Mouse (Mus musculus): ENCODE data around the gene Cry2. TPM values are rescaled to one million over a fixed set of nuclear protein-coding genes. Genes with fewer than 3 reads are reported as not detected.

The Cry2 gene
- polyA plus RNA-seq, 1 experiment from 2014 or later: 14.5 TPM

GRCm38 (mm10) chr2:92370821-92371805 lies 62.7 kb downstream of the Cry2 start:
- H3K4me3 ChIP-seq (replicated peaks): peak overlapping the region; percentile 52
- H3K9me3 ChIP-seq: no peaks in the 10 kb centered on the region
- peaks cover 10% of the 10 kb centered on the region; the same call in 1 of the 2 replicates for H3K27me3 ChIP-seq (replicated peaks)
- H3K9ac ChIP-seq: peak overlapping the region; percentile 65
- H3K36me3 ChIP-seq: no peaks in the 10 kb centered on the region
- peak; percentile 65 for ATAC-seq
- peak overlapping the region; percentile 56; the same call in 1 of the 2 replicates for H3K27ac ChIP-seq
- H3K4me1 ChIP-seq (replicated peaks): peaks cover 41% of the 10 kb centered on the region
- peak overlapping the region; percentile 87 for H3K4me2 ChIP-seq (replicated peaks)
- 3% methylated on average over 45 of the region's 45 CpGs for WGBS

- H3K27ac ChIP-seq: 0 out of 2 replicates have a peak overlapping the region, but pooled peaks have one; percentile 56
- peak overlapping the region; percentile 87 for H3K4me2 ChIP-seq (replicated peaks)
- no peak for ATAC-seq
- peak overlapping the region; percentile 52 for H3K4me3 ChIP-seq (replicated peaks)
- H3K36me3 ChIP-seq: no peaks in the 10 kb centered on the region; the same call in 1 of the 2 replicates
- H3K9me3 ChIP-seq: no peaks in the 10 kb centered on the region
- peak overlapping the region; percentile 65 for H3K9ac ChIP-seq
- 11% methylated on average over 19 of the region's 19 CpGs for WGBS
- H3K27me3 ChIP-seq (replicated peaks): peaks cover 10% of the 10 kb centered on the region; the same call in 1 of the 2 replicates
- H3K4me1 ChIP-seq (replicated peaks): peaks cover 36% of the 10 kb centered on the region
Measured at GRCm38 (mm10) chr2:92370375-92370774, 63.5 kb downstream of the Cry2 start.

- WGBS: 32% methylated on average over 20 of the region's 20 CpGs
- no peak overlapping the region for H3K4me2 ChIP-seq (replicated peaks)
- peaks cover 2% of the 10 kb centered on the region for H3K36me3 ChIP-seq
- H3K4me3 ChIP-seq (replicated peaks): no peak overlapping the region
- no peaks in the 10 kb centered on the region for H3K9me3 ChIP-seq
- peaks cover 27% of the 10 kb centered on the region for H3K4me1 ChIP-seq (replicated peaks)
- no peak for ATAC-seq
- peaks cover 10% of the 10 kb centered on the region; the same call in 1 of the 2 replicates for H3K27me3 ChIP-seq (replicated peaks)
- H3K9ac ChIP-seq: no peak overlapping the region
- H3K27ac ChIP-seq: no peak overlapping the region
Measured at GRCm38 (mm10) chr2:92367383-92368029, 66.3 kb downstream of the Cry2 start.

GRCm38 (mm10) chr2:92365568-92365967 lies 68.3 kb downstream of the Cry2 start:
- H3K9me3 ChIP-seq: no peaks in the 10 kb centered on the region
- H3K9ac ChIP-seq: no peak overlapping the region
- peaks cover 11% of the 10 kb centered on the region for H3K4me1 ChIP-seq (replicated peaks)
- 89% methylated on average over 10 of the region's 10 CpGs for WGBS
- no peak overlapping the region for H3K4me2 ChIP-seq (replicated peaks)
- H3K4me3 ChIP-seq (replicated peaks): no peak overlapping the region
- H3K27ac ChIP-seq: no peak overlapping the region
- peaks cover 6% of the 10 kb centered on the region; the same call in 1 of the 2 replicates for H3K27me3 ChIP-seq (replicated peaks)
- H3K36me3 ChIP-seq: peaks cover 6% of the 10 kb centered on the region
- ATAC-seq: no peak

GRCm38 (mm10) chr2:92364086-92364485 lies 69.8 kb downstream of the Cry2 start:
- Histone ChIP-seq H3K4me1 (replicated peaks) (peaks cover 9% of the 10 kb centered on the region; the same call in 1 of the 2 replicates), H3K4me2 (replicated peaks) (no peak overlapping the region), H3K36me3 (peaks cover 10% of the 10 kb centered on the region), H3K9me3 (no peaks in the 10 kb centered on the region), H3K27ac (no peak overlapping the region), H3K4me3 (replicated peaks) (no peak overlapping the region), H3K9ac (no peak overlapping the region), H3K27me3 (replicated peaks) (no peaks in the 10 kb centered on the region)
- no peak for ATAC-seq
- 86% methylated on average over 4 of the region's 4 CpGs for WGBS

- Histone ChIP-seq H3K4me2 (replicated peaks) (no peak overlapping the region), H3K4me1 (replicated peaks) (peaks cover 9% of the 10 kb centered on the region; the same call in 1 of the 2 replicates), H3K36me3 (peaks cover 15% of the 10 kb centered on the region), H3K27ac (no peak overlapping the region), H3K9ac (no peak overlapping the region), H3K9me3 (no peaks in the 10 kb centered on the region), H3K4me3 (replicated peaks) (no peak overlapping the region), H3K27me3 (replicated peaks) (no peaks in the 10 kb centered on the region)
- 94% methylated on average over 6 of the region's 6 CpGs for WGBS
- no peak for ATAC-seq
Measured at GRCm38 (mm10) chr2:92362571-92363228, 71.1 kb downstream of the Cry2 start.

GRCm38 (mm10) chr2:92361795-92362194 lies 72.0 kb downstream of the Cry2 start:
- Histone ChIP-seq H3K4me2 (replicated peaks) (no peak overlapping the region), H3K36me3 (peaks cover 18% of the 10 kb centered on the region), H3K4me3 (replicated peaks) (no peak overlapping the region), H3K4me1 (replicated peaks) (peaks cover 5% of the 10 kb centered on the region; the same call in 1 of the 2 replicates), H3K27ac (no peak overlapping the region), H3K9me3 (no peaks in the 10 kb centered on the region), H3K9ac (no peak overlapping the region), H3K27me3 (replicated peaks) (no peaks in the 10 kb centered on the region)
- no peak for ATAC-seq
- 87% methylated on average over 8 of the region's 8 CpGs for WGBS

- 25% methylated on average over 12 of the region's 12 CpGs for WGBS
- no peak overlapping the region for H3K27ac ChIP-seq
Measured at GRCm38 (mm10) chr2:92360893-92361292, 73.0 kb downstream of the Cry2 start.

GRCm38 (mm10) chr2:92360186-92360823 lies 73.5 kb downstream of the Cry2 start:
- Histone ChIP-seq H3K9ac (no peak overlapping the region), H3K27me3 (replicated peaks) (no peaks in the 10 kb centered on the region), H3K27ac (no peak overlapping the region), H3K4me2 (replicated peaks) (no peak overlapping the region), H3K9me3 (no peaks in the 10 kb centered on the region), H3K4me1 (replicated peaks) (peaks cover 5% of the 10 kb centered on the region; the same call in 1 of the 2 replicates), H3K36me3 (peaks cover 20% of the 10 kb centered on the region), H3K4me3 (replicated peaks) (no peak overlapping the region)
- peak; percentile 19; the same call in 1 of the 2 replicates for ATAC-seq
- 75% methylated on average over 25 of the region's 25 CpGs for WGBS

More at GRCm38 (mm10) chr2:92360893-92361292, 73.0 kb downstream of the Cry2 start:
- peak; percentile 90 for ATAC-seq
- H3K9ac ChIP-seq: no peak overlapping the region
- peaks cover 5% of the 10 kb centered on the region; the same call in 1 of the 2 replicates for H3K4me1 ChIP-seq (replicated peaks)
- no peaks in the 10 kb centered on the region for H3K27me3 ChIP-seq (replicated peaks)
- no peak overlapping the region for H3K4me2 ChIP-seq (replicated peaks)
- no peaks in the 10 kb centered on the region for H3K9me3 ChIP-seq
- peaks cover 20% of the 10 kb centered on the region for H3K36me3 ChIP-seq
- no peak overlapping the region for H3K4me3 ChIP-seq (replicated peaks)

- H3K4me2 ChIP-seq (replicated peaks): no peak overlapping the region
- no peak for ATAC-seq
- no peak overlapping the region for H3K4me3 ChIP-seq (replicated peaks)
- H3K4me1 ChIP-seq (replicated peaks): peaks cover 5% of the 10 kb centered on the region; the same call in 1 of the 2 replicates
- no peak overlapping the region for H3K9ac ChIP-seq
- peaks cover 20% of the 10 kb centered on the region for H3K36me3 ChIP-seq
- 77% methylated on average over 2 of the region's 2 CpGs for WGBS
- no peak overlapping the region for H3K27ac ChIP-seq
- no peaks in the 10 kb centered on the region for H3K27me3 ChIP-seq (replicated peaks)
- no peaks in the 10 kb centered on the region for H3K9me3 ChIP-seq
Measured at GRCm38 (mm10) chr2:92359301-92359700, 74.5 kb downstream of the Cry2 start.

GRCm38 (mm10) chr2:92354224-92354623 lies 79.6 kb downstream of the Cry2 start:
- no peak for ATAC-seq
- no peaks in the 10 kb centered on the region for H3K27me3 ChIP-seq (replicated peaks)
- no peak overlapping the region for H3K27ac ChIP-seq
- H3K9me3 ChIP-seq: no peaks in the 10 kb centered on the region
- 57% methylated on average over 6 of the region's 6 CpGs for WGBS
- no peak overlapping the region for H3K4me3 ChIP-seq (replicated peaks)
- H3K4me2 ChIP-seq (replicated peaks): no peak overlapping the region
- H3K9ac ChIP-seq: no peak overlapping the region
- H3K4me1 ChIP-seq (replicated peaks): no peaks in the 10 kb centered on the region
- H3K36me3 ChIP-seq: peaks cover 17% of the 10 kb centered on the region
